25 mouse cellular contexts compared by ENCODE assay signal in genomic region chr1:181550826-181551225, GRCm38 (mm10). TPM values are rescaled to one million over a fixed set of nuclear protein-coding genes. Genes with fewer than 3 reads are reported as not detected.
"Had no signal": no experiment of that assay in that cellular context is flagged by ENCODE, and none has a peak within 500 bp of the region (broad histone marks: within the 10 kb centered on the region; RNA-seq: fewer than 3 reads in every experiment).

No protein-coding gene starts in this region.

- H3K4me2 ChIP-seq: kidney, embryonic 15.5 days; limb, embryonic 13.5 days; liver, embryonic 12.5 days; liver, embryonic 15.5 days; lung, embryonic 15.5 days; midbrain, embryonic 12.5 days; midbrain, embryonic 15.5 days; neural tube, embryonic 13.5 days; stomach, embryonic 15.5 days had no signal

- H3K27ac ChIP-seq: kidney, embryonic 15.5 days; limb, embryonic 10.5 days; limb, embryonic 13.5 days; liver, embryonic 12.5 days; liver, embryonic 15.5 days; lung, embryonic 15.5 days; midbrain, embryonic 12.5 days; midbrain, embryonic 15.5 days; neural tube, embryonic 13.5 days; stomach, embryonic 15.5 days had no signal

- DNase-seq: kidney, adult 8-10 months; kidney, postnatal 10 days; kidney, postnatal 4 days; liver; lung, adult 18-20 months; lung, postnatal 10 days; lung, postnatal 36 days; retina, postnatal 1 day; right cerebral cortex, postnatal 25 days; spleen, adult 18-20 months; thymus, adult 2 months; thymus, postnatal 14 days; thymus, postnatal 4 days had no signal

- H3K4me3 ChIP-seq: kidney, embryonic 15.5 days; limb, embryonic 10.5 days; limb, embryonic 13.5 days; liver, embryonic 12.5 days; liver, embryonic 15.5 days; lung, embryonic 15.5 days; midbrain, embryonic 12.5 days; midbrain, embryonic 15.5 days; neural tube, embryonic 13.5 days; stomach, embryonic 15.5 days had no signal

- ATAC-seq: liver, embryonic 12.5 days; midbrain, embryonic 15.5 days had no signal

- H3K36me3 ChIP-seq: kidney, embryonic 15.5 days; limb, embryonic 10.5 days; limb, embryonic 13.5 days; liver, embryonic 12.5 days; liver, embryonic 15.5 days; lung, embryonic 15.5 days; midbrain, embryonic 12.5 days; midbrain, embryonic 15.5 days; neural tube, embryonic 13.5 days; stomach, embryonic 15.5 days had no signal

- H3K4me1 ChIP-seq: liver, embryonic 12.5 days; liver, embryonic 15.5 days; stomach, embryonic 15.5 days had no signal

- H3K27me3 ChIP-seq: kidney, embryonic 15.5 days; liver, embryonic 15.5 days; lung, embryonic 15.5 days; midbrain, embryonic 12.5 days; midbrain, embryonic 15.5 days; stomach, embryonic 15.5 days had no signal

RNA-seq across cellular contexts. Expression of gene Ccdc121, which starts 39.6 kb away (rescaled TPM):
- total RNA-seq: neutrophil, adult 5-6 weeks had no signal
- polyA plus RNA-seq: limb, embryonic 10.5 days; liver, embryonic 12.5 days; liver, embryonic 15.5 days; midbrain, embryonic 15.5 days; neural tube, embryonic 13.5 days; stomach, embryonic 15.5 days; testis, adult 2 months; thymus, adult 2 months had no signal
